Mouse (Mus musculus) kidney, postnatal 36 days (tissue): ENCODE results near the gene Sirt4.
A peak's percentile ranks its signal among the peaks of the same experiment; 100 is the strongest.

Experiments
- DNase-seq, 2 experiments: peaks; one replicate each; pipeline ENCODE4 v3.0.0; 2021 to 2022; ENCODE audit warnings: mixed read lengths in 2 of 2

Sirt4 gene

GRCm38 (mm10) chr5:115434280-115434852 lies 50.2 kb downstream of the Sirt4 start:
- no peak for DNase-seq

GRCm38 (mm10) chr5:115433191-115433590 lies 51.3 kb downstream of the Sirt4 start:
- no peak for DNase-seq

DNA sequence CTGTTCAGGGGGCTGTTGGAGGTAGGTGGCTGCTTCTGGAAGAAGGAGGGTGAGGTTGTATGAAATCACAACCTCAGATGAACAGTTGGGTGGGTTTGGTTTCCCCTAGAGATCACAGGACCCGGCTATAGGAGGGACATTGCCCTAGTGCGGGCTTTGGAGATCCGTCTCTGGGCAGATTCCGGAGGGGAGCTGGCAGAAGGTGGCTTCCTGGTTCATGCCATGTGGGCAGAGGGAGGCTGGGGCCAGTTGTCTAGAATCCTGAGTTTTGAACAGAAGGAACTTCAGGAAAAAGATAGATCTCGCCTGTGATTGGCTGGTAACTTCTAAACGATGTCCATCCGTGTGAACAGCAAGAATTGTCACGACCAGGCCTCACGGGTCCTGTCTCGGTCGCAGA lies 52.1 kb downstream of the Sirt4 start:
- DNase-seq = no peak

DNA sequence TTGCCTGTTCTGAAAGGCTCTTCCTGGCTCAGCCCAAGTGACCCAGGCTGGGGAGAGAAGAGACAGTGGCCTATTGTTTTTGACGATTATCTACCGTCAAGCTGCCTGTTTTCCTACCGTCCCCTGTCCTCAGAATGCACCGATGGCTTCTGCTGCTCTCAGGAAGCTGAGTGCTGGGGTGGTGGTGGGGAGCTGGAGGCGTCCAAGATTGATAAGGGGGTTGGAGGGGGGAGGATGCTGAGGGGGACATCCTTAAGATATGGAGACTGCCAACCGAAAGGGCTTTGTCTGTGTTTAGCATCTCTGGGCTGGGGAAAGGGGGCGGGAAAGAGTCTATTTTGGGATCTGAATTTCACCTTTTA lies 52.6 kb downstream of the Sirt4 start:
- no peak for DNase-seq

- peak in 1 of 2 experiments; percentile 25 for DNase-seq
These were observed 53.2 kb downstream of the Sirt4 start for GRCm38 (mm10) chr5:115431061-115431897.

- DNase-seq = peak in 1 of 2 experiments; percentile 27
These were observed 54.2 kb downstream of the Sirt4 start for GRCm38 (mm10) chr5:115430187-115430960.

DNA sequence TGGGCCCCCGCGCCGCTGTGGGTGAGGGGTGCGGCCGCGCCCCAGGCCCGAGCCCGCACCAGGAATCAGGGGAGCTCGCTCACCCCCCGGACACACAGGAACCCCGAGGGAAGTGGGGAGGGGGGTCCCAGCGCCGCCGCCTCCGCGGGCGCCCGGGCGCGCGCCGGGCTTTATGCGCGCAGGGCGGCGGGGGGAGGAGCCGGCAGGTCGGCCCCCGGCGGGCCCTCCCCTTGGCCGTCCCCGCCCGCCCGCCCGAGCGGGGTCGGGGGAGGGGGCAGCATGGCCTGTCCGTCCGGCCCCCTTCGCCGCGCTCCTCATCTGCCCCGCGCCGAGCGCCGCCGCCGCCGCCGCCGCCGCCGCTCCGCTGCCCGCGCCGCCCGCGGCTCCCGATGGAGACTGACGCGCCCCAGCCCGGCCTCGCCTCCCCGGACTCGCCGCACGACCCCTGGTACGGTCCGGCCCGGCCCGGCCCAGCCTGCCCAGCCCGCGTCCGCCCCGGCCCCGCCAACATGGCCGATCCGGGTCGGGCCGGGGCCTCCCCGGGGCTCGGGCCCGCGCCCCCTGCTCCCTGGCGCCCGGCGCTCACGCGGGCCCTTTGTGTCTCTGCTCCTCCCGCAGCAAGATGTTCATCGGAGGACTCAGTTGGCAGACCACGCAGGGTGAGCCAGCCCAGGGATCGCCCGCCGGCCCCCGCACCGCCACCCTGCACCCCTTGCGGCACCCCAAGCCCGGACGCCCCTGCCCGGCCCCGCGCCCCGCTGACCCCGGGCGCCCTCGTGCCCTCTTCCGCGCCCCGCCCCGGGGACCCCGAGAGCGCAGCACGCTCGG lies 55.0 kb downstream of the Sirt4 start, which contains the start of gene Msi1:
TSS of gene Msi1 (plus strand) at position 241 of the 828 bp plus-strand sequence.
- DNase-seq = peak in 1 of 2 experiments; percentile 35

- DNase-seq = no peak
These were observed 55.6 kb downstream of the Sirt4 start for GRCm38 (mm10) chr5:115428831-115429358.
